Mouse (Mus musculus): ENCODE measurements around the gene Krt90. TPM values are rescaled to one million over a fixed set of nuclear protein-coding genes. Genes with fewer than 3 reads are reported as not detected.

The Krt90 gene
- polyA plus RNA-seq (2012; rRNA removed) = not detected in 2 replicates

DNA sequence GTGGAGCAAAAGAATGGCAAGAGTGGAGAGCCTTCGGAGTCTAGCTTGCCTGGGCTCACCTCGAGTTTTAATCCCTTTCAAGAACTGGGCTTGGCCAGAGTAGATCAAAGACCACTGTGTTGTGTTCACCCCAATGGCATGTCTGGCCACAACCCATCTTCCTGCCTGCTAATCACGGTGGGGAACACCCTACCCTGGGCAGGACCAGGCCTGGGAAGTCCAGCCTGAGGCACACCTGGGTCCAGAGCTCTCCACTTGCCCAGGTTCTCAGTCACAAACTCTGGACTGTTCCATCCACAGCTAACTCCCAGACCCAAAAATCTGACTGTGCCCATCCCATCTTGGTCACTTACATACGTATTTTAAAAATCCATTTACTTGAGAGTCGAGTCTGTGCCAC, at the start of gene Krt90:
Gene Krt90, minus strand, starts transcription at position 101 of the 400 bp plus-strand sequence.
- H3K36me3 ChIP-seq (ENCODE audit: control insufficient read depth, insufficient read depth, low read length) = no peaks in the 10 kb centered on the region
- WGBS = 65% methylated on average over 5 of the region's 5 CpGs
- H3K4me1 ChIP-seq (ENCODE audit: control insufficient read depth, insufficient read depth, low read length) = no peaks in the 10 kb centered on the region
- DNase-seq = no peak
- H3K27me3 ChIP-seq (replicated peaks; ENCODE audit: control insufficient read depth, insufficient read depth, low read length) = no peaks in the 10 kb centered on the region
- no peak within 1 kb of the TSS for H3K4me3 ChIP-seq (ENCODE audit: insufficient read depth, low read depth, low read length)
- H3K27ac ChIP-seq (ENCODE audit: insufficient read depth, low read depth, low read length) = no peak within 1 kb of the TSS
- TF ChIP-seq POLR2A (IDR thresholded peaks at IDR 0.05; ENCODE audit: low read depth, low read length) = no peak
- TF ChIP-seq CTCF (conservative IDR thresholded peaks at IDR 0.05; ENCODE audit: insufficient read depth, insufficient read length, low read depth, low read length) = no peak

DNA sequence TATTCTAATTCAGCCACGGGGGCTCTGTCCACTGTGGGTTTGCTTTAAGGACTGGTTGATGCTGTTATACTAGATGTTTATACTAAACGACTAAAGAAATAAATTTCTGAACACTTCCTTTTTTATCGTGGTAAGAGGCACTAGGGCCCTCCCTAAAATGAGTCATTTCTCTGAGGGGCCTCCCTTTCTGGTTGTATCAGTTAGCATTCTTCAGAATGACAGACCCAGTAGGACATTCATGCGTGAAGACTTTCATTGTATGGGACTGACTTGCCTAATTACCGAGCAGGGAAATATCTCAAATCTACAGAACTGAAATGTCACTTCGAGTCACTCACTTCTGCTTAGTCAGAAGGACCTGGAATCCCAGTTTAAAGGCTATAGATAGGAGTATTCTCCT, 36.4 kb upstream of the Krt90 start:
- WGBS = 32% methylated on average over 6 of the region's 6 CpGs
- Histone ChIP-seq H3K27ac (ENCODE audit: insufficient read depth, low read depth, low read length) (no peak overlapping the region), H3K4me1 (ENCODE audit: control insufficient read depth, insufficient read depth, low read length) (no peaks in the 10 kb centered on the region), H3K27me3 (replicated peaks; ENCODE audit: control insufficient read depth, insufficient read depth, low read length) (no peaks in the 10 kb centered on the region), H3K4me3 (ENCODE audit: insufficient read depth, low read depth, low read length) (no peak overlapping the region), H3K36me3 (ENCODE audit: control insufficient read depth, insufficient read depth, low read length) (no peaks in the 10 kb centered on the region)
- TF ChIP-seq POLR2A (IDR thresholded peaks at IDR 0.05; ENCODE audit: low read depth, low read length) (no peak), CTCF (conservative IDR thresholded peaks at IDR 0.05; ENCODE audit: insufficient read depth, insufficient read length, low read depth, low read length) (no peak)
- DNase-seq = no peak

- TF ChIP-seq POLR2A (IDR thresholded peaks at IDR 0.05; ENCODE audit: low read depth, low read length) = no peak
- no peak; the same call in 1 of the 2 replicates for TF ChIP-seq CTCF (conservative IDR thresholded peaks at IDR 0.05; ENCODE audit: insufficient read depth, insufficient read length, low read depth, low read length)
- no peaks in the 10 kb centered on the region for H3K27me3 ChIP-seq (replicated peaks; ENCODE audit: control insufficient read depth, insufficient read depth, low read length)
- 77% methylated on average over 10 of the region's 10 CpGs for WGBS
- no peaks in the 10 kb centered on the region for H3K36me3 ChIP-seq (ENCODE audit: control insufficient read depth, insufficient read depth, low read length)
- DNase-seq = no peak
- no peak overlapping the region for H3K4me3 ChIP-seq (ENCODE audit: insufficient read depth, low read depth, low read length)
- H3K27ac ChIP-seq (ENCODE audit: insufficient read depth, low read depth, low read length) = no peak overlapping the region
- no peaks in the 10 kb centered on the region for H3K4me1 ChIP-seq (ENCODE audit: control insufficient read depth, insufficient read depth, low read length)
Observed at GRCm38 (mm10) chr15:101588216-101588615, 25.5 kb upstream of the Krt90 start.

DNA sequence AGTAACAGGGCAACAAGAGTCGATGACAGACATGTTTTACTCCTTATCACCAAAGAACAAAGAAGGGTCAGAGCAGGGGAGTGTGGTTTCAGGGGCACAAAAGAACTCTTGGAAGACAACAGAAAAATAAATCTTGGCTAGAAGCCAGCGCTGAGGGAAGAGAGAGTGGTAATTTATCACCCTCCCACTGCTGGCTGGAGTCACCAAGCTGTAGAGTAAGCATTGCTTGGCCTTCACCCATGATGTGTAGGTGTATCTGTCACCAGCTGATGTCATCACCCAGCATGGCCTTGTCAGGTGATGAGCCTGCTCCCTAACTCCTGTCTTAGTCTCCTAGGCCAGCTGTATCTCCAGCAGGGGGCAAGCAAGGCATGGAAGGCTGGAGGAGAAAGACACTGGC, 21.7 kb upstream of the Krt90 start:
- Histone ChIP-seq H3K4me1 (ENCODE audit: control insufficient read depth, insufficient read depth, low read length) (no peaks in the 10 kb centered on the region), H3K27me3 (replicated peaks; ENCODE audit: control insufficient read depth, insufficient read depth, low read length) (no peaks in the 10 kb centered on the region), H3K27ac (ENCODE audit: insufficient read depth, low read depth, low read length) (no peak overlapping the region), H3K4me3 (ENCODE audit: insufficient read depth, low read depth, low read length) (no peak overlapping the region), H3K36me3 (ENCODE audit: control insufficient read depth, insufficient read depth, low read length) (no peaks in the 10 kb centered on the region)
- TF ChIP-seq CTCF (conservative IDR thresholded peaks at IDR 0.05; ENCODE audit: insufficient read depth, insufficient read length, low read depth, low read length) (no peak), POLR2A (IDR thresholded peaks at IDR 0.05; ENCODE audit: low read depth, low read length) (no peak)
- no peak for DNase-seq
- 10% methylated on average over 2 of the region's 2 CpGs for WGBS

- TF ChIP-seq CTCF (conservative IDR thresholded peaks at IDR 0.05; ENCODE audit: insufficient read depth, insufficient read length, low read depth, low read length) (no peak), POLR2A (IDR thresholded peaks at IDR 0.05; ENCODE audit: low read depth, low read length) (no peak)
- no peak overlapping the region for H3K27ac ChIP-seq (ENCODE audit: insufficient read depth, low read depth, low read length)
- no peak for DNase-seq
- 82% methylated on average over 8 of the region's 8 CpGs for WGBS
- H3K27me3 ChIP-seq (replicated peaks; ENCODE audit: control insufficient read depth, insufficient read depth, low read length) = no peaks in the 10 kb centered on the region
- H3K4me1 ChIP-seq (ENCODE audit: control insufficient read depth, insufficient read depth, low read length) = no peaks in the 10 kb centered on the region
- no peaks in the 10 kb centered on the region for H3K36me3 ChIP-seq (ENCODE audit: control insufficient read depth, insufficient read depth, low read length)
- H3K4me3 ChIP-seq (ENCODE audit: insufficient read depth, low read depth, low read length) = no peak overlapping the region
Observed at GRCm38 (mm10) chr15:101583211-101583965, 20.6 kb upstream of the Krt90 start.

DNA sequence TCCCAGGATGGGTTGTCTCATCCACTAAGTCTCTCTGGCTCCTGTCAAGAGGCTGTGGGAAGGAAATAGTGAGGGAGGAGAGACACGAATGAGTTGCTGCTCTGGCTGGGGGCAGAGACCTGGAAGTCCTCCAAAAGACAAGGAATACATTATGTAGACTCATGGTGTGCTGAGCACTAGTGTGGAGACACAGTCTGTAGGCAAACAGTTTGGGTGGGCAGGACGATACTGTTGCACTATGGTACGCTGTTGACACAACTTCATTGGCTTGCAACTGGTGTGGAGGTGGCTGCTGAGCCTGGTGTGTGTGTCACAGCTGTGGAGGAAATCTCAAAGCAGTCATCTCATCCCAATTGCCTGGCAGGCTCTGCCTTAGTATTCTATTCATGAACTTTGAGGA, 19.0 kb upstream of the Krt90 start:
- TF ChIP-seq CTCF (conservative IDR thresholded peaks at IDR 0.05; ENCODE audit: insufficient read depth, insufficient read length, low read depth, low read length) = no peak
- no peak for TF ChIP-seq POLR2A (IDR thresholded peaks at IDR 0.05; ENCODE audit: low read depth, low read length)
- Histone ChIP-seq H3K4me1 (ENCODE audit: control insufficient read depth, insufficient read depth, low read length) (no peaks in the 10 kb centered on the region), H3K27ac (ENCODE audit: insufficient read depth, low read depth, low read length) (no peak overlapping the region), H3K27me3 (replicated peaks; ENCODE audit: control insufficient read depth, insufficient read depth, low read length) (no peaks in the 10 kb centered on the region), H3K36me3 (ENCODE audit: control insufficient read depth, insufficient read depth, low read length) (no peaks in the 10 kb centered on the region), H3K4me3 (ENCODE audit: insufficient read depth, low read depth, low read length) (no peak overlapping the region)
- DNase-seq = no peak
- 68% methylated on average over 3 of the region's 3 CpGs for WGBS

GRCm38 (mm10) chr15:101575506-101575905, 12.8 kb upstream of the Krt90 start:
- Histone ChIP-seq H3K36me3 (ENCODE audit: control insufficient read depth, insufficient read depth, low read length) (no peaks in the 10 kb centered on the region), H3K27me3 (replicated peaks; ENCODE audit: control insufficient read depth, insufficient read depth, low read length) (no peaks in the 10 kb centered on the region), H3K4me1 (ENCODE audit: control insufficient read depth, insufficient read depth, low read length) (no peaks in the 10 kb centered on the region), H3K4me3 (ENCODE audit: insufficient read depth, low read depth, low read length) (no peak overlapping the region), H3K27ac (ENCODE audit: insufficient read depth, low read depth, low read length) (no peak overlapping the region)
- DNase-seq = no peak
- WGBS = 74% methylated on average over 5 of the region's 5 CpGs
- no peak for TF ChIP-seq POLR2A (IDR thresholded peaks at IDR 0.05; ENCODE audit: low read depth, low read length)
- TF ChIP-seq CTCF (conservative IDR thresholded peaks at IDR 0.05; ENCODE audit: insufficient read depth, insufficient read length, low read depth, low read length) = no peak

Data from kidney, adult 2 months (tissue).